Comparison of ENCODE assay signal across 11 mouse cellular contexts in the genomic region with DNA sequence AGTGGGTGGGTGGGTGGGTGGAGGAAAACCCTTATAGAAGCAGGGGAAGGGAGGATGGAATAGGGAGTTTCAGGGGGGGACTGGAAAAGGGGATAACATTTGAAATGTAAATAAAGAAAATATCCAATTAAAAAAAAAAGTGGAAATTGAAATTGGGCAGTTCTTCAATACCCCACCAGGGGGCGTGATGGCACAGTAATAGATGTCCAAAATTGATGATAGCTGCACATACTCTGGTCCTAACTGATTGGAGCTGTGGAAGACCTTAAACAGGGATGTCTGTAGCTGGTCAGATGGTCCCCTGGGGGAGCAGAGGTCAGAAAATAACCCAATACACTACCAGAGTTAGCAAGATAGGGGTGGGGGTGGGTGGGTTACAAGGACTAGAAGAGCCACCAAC. TPM values are rescaled to one million over a fixed set of nuclear protein-coding genes. Genes with fewer than 3 reads are reported as not detected.
DNase-seq lines count a peak whose midpoint lies in the region; ATAC-seq and TF ChIP-seq lines count a peak whose summit lies in the region.
"Had no signal": no experiment of that assay in that cellular context is flagged by ENCODE, and none has a peak within 500 bp of the region (broad histone marks: within the 10 kb centered on the region; RNA-seq: fewer than 3 reads in every experiment).

No protein-coding gene starts in this region.

- TF ChIP-seq EP300 in MEL (IDR thresholded peaks at IDR 0.05; ENCODE audit: low read depth in 1 of 2, low read length in 2 of 2), result no peak

- WGBS in kidney, embryonic 14.5 days, result 5% methylated on average over 1 of the region's 1 CpGs
- 0% methylated on average over 1 of the region's 1 CpGs for WGBS in limb, embryonic 11.5 days

- peak; percentile 30 for DNase-seq in kidney, postnatal 14 days
- peak; percentile 45 for DNase-seq in CD4-positive helper T cell, adult 2 months (ENCODE audit: low read depth, low spot score)
- DNase-seq in MEL (ENCODE audit: low read depth, low spot score), result peak; percentile 55
- peak; percentile 47 for DNase-seq in limb, embryonic 11.5 days (ENCODE audit: low spot score)
- no peak for DNase-seq in urinary bladder, postnatal 36 days (ENCODE audit: low spot score in 2 of 2)
- no peak for DNase-seq in left cerebral cortex, adult 9 months (ENCODE audit: low spot score in 2 of 2)
- no peak for DNase-seq in ovary, postnatal 10 days (ENCODE audit: low spot score)

- peak; percentile 53 for TF ChIP-seq RAD21 in MEL (IDR thresholded peaks at IDR 0.05; ENCODE audit: low read depth, low read length)

- H3K36me3 ChIP-seq in kidney, embryonic 14.5 days (ENCODE audit: control insufficient read depth, insufficient read depth, low read length), result no peaks in the 10 kb centered on the region
- no peaks in the 10 kb centered on the region for H3K36me3 ChIP-seq in MEL (ENCODE audit: control insufficient read depth in 1 of 2, insufficient read depth in 2 of 2, low read length in 2 of 2)
- H3K36me3 ChIP-seq in limb, embryonic 11.5 days (ENCODE audit: control insufficient read depth, insufficient read depth, low read length), result no peaks in the 10 kb centered on the region
- H3K36me3 ChIP-seq: lung, embryonic 15.5 days had no signal

- no peaks in the 10 kb centered on the region for H3K27me3 ChIP-seq in kidney, embryonic 14.5 days (ENCODE audit: control insufficient read depth, insufficient read depth, low read length)
- H3K27me3 ChIP-seq in MEL (ENCODE audit: control insufficient read depth in 1 of 2, insufficient read depth in 2 of 2, low read length in 2 of 2), result no peaks in the 10 kb centered on the region
- no peaks in the 10 kb centered on the region for H3K27me3 ChIP-seq in limb, embryonic 11.5 days (ENCODE audit: control insufficient read depth, insufficient read depth, low read length)
- H3K27me3 ChIP-seq: lung, embryonic 15.5 days had no signal

- no peak overlapping the region for H3K4me3 ChIP-seq in kidney, embryonic 14.5 days (ENCODE audit: low read length)
- H3K4me3 ChIP-seq in MEL (ENCODE audit: control insufficient read depth in 1 of 2, insufficient read depth in 1 of 2, low read depth in 2 of 2, low read length in 2 of 2), result no peak overlapping the region
- no peak overlapping the region for H3K4me3 ChIP-seq in limb, embryonic 11.5 days (ENCODE audit: low read depth, low read length)
- H3K4me3 ChIP-seq: lung, embryonic 15.5 days had no signal

- TF ChIP-seq CTCF in MEL (IDR thresholded peaks at IDR 0.05 in 2 of 3, conservative IDR thresholded peaks at IDR 0.05 in 1 of 3; ENCODE audit: control insufficient read depth in 1 of 3, insufficient read depth in 1 of 3, low read depth in 2 of 3, low read length in 3 of 3, poor library complexity in 1 of 3, severe bottlenecking in 1 of 3), result peak; percentile 43 to 75 (median 68)

- TF ChIP-seq POLR2A in MEL (IDR thresholded peaks at IDR 0.05; ENCODE audit: control insufficient read depth in 1 of 2, insufficient read depth in 1 of 2, low read depth in 1 of 2, low read length in 2 of 2, poor library complexity in 1 of 2), result no peak

- no peaks in the 10 kb centered on the region for H3K79me2 ChIP-seq in MEL (ENCODE audit: control insufficient read depth, insufficient read depth, low read length, poor library complexity)

- no peak overlapping the region for H3K4me2 ChIP-seq in kidney, embryonic 14.5 days (replicated peaks; ENCODE audit: low read depth, low read length)
- H3K4me2 ChIP-seq in limb, embryonic 11.5 days (ENCODE audit: low read depth, severe bottlenecking), result no peak overlapping the region
- H3K4me2 ChIP-seq: lung, embryonic 15.5 days had no signal

- ATAC-seq in kidney, embryonic 14.5 days (ENCODE audit: low FRiP score, low TSS enrichment), result no peak
- ATAC-seq in limb, embryonic 11.5 days (ENCODE audit: insufficient number of reproducible peaks, low FRiP score, low TSS enrichment, low read depth), result no peak

- no peaks in the 10 kb centered on the region for H3K9me3 ChIP-seq in kidney, embryonic 14.5 days (ENCODE audit: control insufficient read depth, low read length)
- no peaks in the 10 kb centered on the region for H3K9me3 ChIP-seq in MEL (replicated peaks; ENCODE audit: insufficient read depth, low read length)
- no peaks in the 10 kb centered on the region for H3K9me3 ChIP-seq in limb, embryonic 11.5 days (ENCODE audit: control insufficient read depth, low read length)
- H3K9me3 ChIP-seq: lung, embryonic 15.5 days had no signal

- no peaks in the 10 kb centered on the region; the same call in 1 of the 2 replicates for H3K4me1 ChIP-seq in kidney, embryonic 14.5 days (ENCODE audit: control insufficient read depth, insufficient read depth, low read length)
- H3K4me1 ChIP-seq in MEL (ENCODE audit: control insufficient read depth in 1 of 2, insufficient read depth in 2 of 2, low read length in 2 of 2), result no peaks in the 10 kb centered on the region
- no peaks in the 10 kb centered on the region for H3K4me1 ChIP-seq in limb, embryonic 11.5 days (ENCODE audit: control insufficient read depth, insufficient read depth, low read length)
- H3K4me1 ChIP-seq: lung, embryonic 15.5 days had no signal

- no peak overlapping the region for H3K27ac ChIP-seq in kidney, embryonic 14.5 days (ENCODE audit: low read depth, low read length)
- no peak overlapping the region for H3K27ac ChIP-seq in MEL (ENCODE audit: control insufficient read depth, low read depth, low read length)
- no peak overlapping the region for H3K27ac ChIP-seq in limb, embryonic 11.5 days (replicated peaks; ENCODE audit: low read depth, low read length)
- H3K27ac ChIP-seq: lung, embryonic 15.5 days had no signal

- no peak overlapping the region for H3K9ac ChIP-seq in kidney, embryonic 14.5 days (ENCODE audit: low read depth, low read length)
- H3K9ac ChIP-seq in MEL (ENCODE audit: control insufficient read depth, low read depth, low read length, poor library complexity, severe bottlenecking), result no peak overlapping the region
- H3K9ac ChIP-seq in limb, embryonic 11.5 days (ENCODE audit: low read length), result no peak overlapping the region
- H3K9ac ChIP-seq: lung, embryonic 15.5 days had no signal

TF ChIP-seq in MEL, 35 proteins besides CTCF, POLR2A, EP300 and RAD21:
- TF ChIP-seq SMC3 (IDR thresholded peaks at IDR 0.05; ENCODE audit: low read depth, low read length), result peak; percentile 61
- no peak for TF ChIP-seq CHD2 (IDR thresholded peaks at IDR 0.05; ENCODE audit: low read length)
- TF ChIP-seq ZNF384 (IDR thresholded peaks at IDR 0.05; ENCODE audit: low read depth, low read length), result peak; percentile 92
- 0 out of 2 replicates have a peak, but pooled peaks have one; percentile 14 for TF ChIP-seq TBP (IDR thresholded peaks at IDR 0.05; ENCODE audit: low read depth, low read length)
- 0 out of 2 replicates have a peak, but pooled peaks have one; percentile 7 for TF ChIP-seq GATA1 (IDR thresholded peaks at IDR 0.05; ENCODE audit: low read depth, low read length)
TF ChIP-seq in MEL: peak in this region for 4.

RNA-seq across cellular contexts. Expression of a gene that starts 4.3 kb away (rescaled TPM):
- polyA plus RNA-seq in kidney, embryonic 14.5 days (2014; fragmentation: Nextera tagmentation; extraction: Ambion mirVana), result not detected in 2 replicates
- total RNA-seq in MEL (2012; rRNA removed), result 1.2 TPM in 1 of 2 replicates, not detected in the other
- under 1 TPM in 1 of 2 experiments, not detected in 1; 0.43 TPM for polyA plus RNA-seq in MEL (2012; ENCODE audit: insufficient read depth in 1 of 2, insufficient read length in 2 of 2, low read depth in 1 of 2, low replicate concordance in 2 of 2, missing spikeins in 1 of 2)
- not detected in 2 replicates for polyA plus RNA-seq in limb, embryonic 11.5 days (2014; fragmentation: Nextera tagmentation; extraction: Ambion mirVana)
- total RNA-seq: hematopoietic stem cell, adult 5-6 weeks had no signal

RNA-seq across cellular contexts. Expression of a gene that starts 23.6 kb away (rescaled TPM):
- 59.8 and 71.9 TPM in 2 replicates for polyA plus RNA-seq in kidney, embryonic 14.5 days (2014; fragmentation: Nextera tagmentation; extraction: Ambion mirVana)
- total RNA-seq in MEL (2012; rRNA removed), result 84.6 and 91.9 TPM in 2 replicates
- polyA plus RNA-seq in MEL (2012; ENCODE audit: insufficient read depth in 1 of 2, insufficient read length in 2 of 2, low read depth in 1 of 2, low replicate concordance in 2 of 2, missing spikeins in 1 of 2), result 100 to 1,000 TPM in 1 of 2 experiments, not detected in 1; 169 TPM
- 63.5 and 64.0 TPM in 2 replicates for polyA plus RNA-seq in limb, embryonic 11.5 days (2014; fragmentation: Nextera tagmentation; extraction: Ambion mirVana)

RNA-seq across cellular contexts. Expression of a gene that starts 23.6 kb away (rescaled TPM):
- polyA plus RNA-seq in kidney, embryonic 14.5 days (2014; fragmentation: Nextera tagmentation; extraction: Ambion mirVana), result 101 and 102 TPM in 2 replicates
- total RNA-seq in MEL (2012; rRNA removed), result 102 and 122 TPM in 2 replicates
- polyA plus RNA-seq in MEL (2012; ENCODE audit: insufficient read depth in 1 of 2, insufficient read length in 2 of 2, low read depth in 1 of 2, low replicate concordance in 2 of 2, missing spikeins in 1 of 2), result 100 to 1,000 TPM in 1 of 2 experiments, not detected in 1; 263 TPM
- polyA plus RNA-seq in limb, embryonic 11.5 days (2014; fragmentation: Nextera tagmentation; extraction: Ambion mirVana), result 129 and 131 TPM in 2 replicates

RNA-seq across cellular contexts. Expression of a gene that starts 42.7 kb away (rescaled TPM):
- 183 and 185 TPM in 2 replicates for polyA plus RNA-seq in kidney, embryonic 14.5 days (2014; fragmentation: Nextera tagmentation; extraction: Ambion mirVana)
- 92.0 and 92.5 TPM in 2 replicates for total RNA-seq in MEL (2012; rRNA removed)
- 100 to 1,000 TPM; 151 to 181 TPM for polyA plus RNA-seq in MEL (2012; ENCODE audit: insufficient read depth in 1 of 2, insufficient read length in 2 of 2, low read depth in 1 of 2, low replicate concordance in 2 of 2, missing spikeins in 1 of 2)
- 178 and 189 TPM in 2 replicates for polyA plus RNA-seq in limb, embryonic 11.5 days (2014; fragmentation: Nextera tagmentation; extraction: Ambion mirVana)

RNA-seq across cellular contexts. Expression of a gene that starts 42.7 kb away (rescaled TPM):
- polyA plus RNA-seq in kidney, embryonic 14.5 days (2014; fragmentation: Nextera tagmentation; extraction: Ambion mirVana), result 4.2 and 7.4 TPM in 2 replicates
- not detected in 2 replicates for total RNA-seq in MEL (2012; rRNA removed)
- polyA plus RNA-seq in MEL (2012; ENCODE audit: insufficient read depth in 1 of 2, insufficient read length in 2 of 2, low read depth in 1 of 2, low replicate concordance in 2 of 2, missing spikeins in 1 of 2), result not detected
- 5.2 and 6.3 TPM in 2 replicates for polyA plus RNA-seq in limb, embryonic 11.5 days (2014; fragmentation: Nextera tagmentation; extraction: Ambion mirVana)
- total RNA-seq: common myeloid progenitor, adult 5-6 weeks had no signal

Comparison
In these comparisons a context has a peak if more than half of its experiments do, and no peak if none do; other contexts are left out.
1. DNase-seq: peak in kidney, postnatal 14 days (single experiment), CD4-positive helper T cell, adult 2 months (single experiment), MEL (single experiment) and limb, embryonic 11.5 days (single experiment); none in urinary bladder, postnatal 36 days (0 of 2), left cerebral cortex, adult 9 months (0 of 2) and ovary, postnatal 10 days (single experiment).